Comparison of ENCODE assay signal across 9 mouse cellular contexts in the genomic region with DNA sequence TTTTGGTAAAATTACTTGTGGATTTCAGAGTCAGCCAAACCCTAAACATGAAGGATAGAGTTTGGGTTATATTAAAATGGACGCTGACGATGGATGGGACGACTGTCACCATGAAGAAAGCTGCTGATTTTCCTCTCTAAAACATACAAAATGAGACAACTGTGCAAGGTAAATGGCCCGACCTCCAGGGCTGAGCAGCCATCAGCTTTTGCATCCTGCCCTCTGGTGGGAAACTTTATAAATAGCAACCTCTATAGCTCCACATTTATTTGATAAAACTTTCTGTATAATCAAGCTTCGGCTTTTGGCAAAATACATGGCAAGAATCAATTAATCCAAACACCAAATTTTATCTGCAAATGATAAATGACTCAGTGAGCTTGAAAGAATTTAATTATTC. TPM values are rescaled to one million over a fixed set of nuclear protein-coding genes. Genes with fewer than 3 reads are reported as not detected.
A peak's percentile ranks its signal among the peaks of the same experiment; 100 is the strongest.
DNase-seq lines count a peak whose midpoint lies in the region; ATAC-seq and TF ChIP-seq lines count a peak whose summit lies in the region.
"Had no signal": no experiment of that assay in that cellular context is flagged by ENCODE, and none has a peak within 500 bp of the region (broad histone marks: within the 10 kb centered on the region; RNA-seq: fewer than 3 reads in every experiment).

No protein-coding gene starts in this region.

- H3K4me1 ChIP-seq in midbrain, embryonic 11.5 days (ENCODE audit: control insufficient read depth, insufficient read depth, low read length), result no peaks in the 10 kb centered on the region
- 0 out of 2 replicates have a peak, but pooled peaks cover under 1% of the 10 kb centered on the region for H3K4me1 ChIP-seq in midbrain, embryonic 13.5 days (replicated peaks)
- no peaks in the 10 kb centered on the region for H3K4me1 ChIP-seq in limb, embryonic 14.5 days (ENCODE audit: control insufficient read depth, insufficient read depth, low read length)

- H3K4me3 ChIP-seq in midbrain, embryonic 11.5 days (ENCODE audit: low read depth, low read length), result no peak overlapping the region
- H3K4me3 ChIP-seq in midbrain, embryonic 13.5 days (replicated peaks), result no peak overlapping the region
- no peak overlapping the region for H3K4me3 ChIP-seq in limb, embryonic 14.5 days (replicated peaks; ENCODE audit: low read length)
- H3K4me3 ChIP-seq: hindbrain, embryonic 15.5 days had no signal

- H3K27ac ChIP-seq in midbrain, embryonic 11.5 days (ENCODE audit: low read depth, low read length), result no peak overlapping the region
- no peak overlapping the region for H3K27ac ChIP-seq in midbrain, embryonic 13.5 days
- H3K27ac ChIP-seq in limb, embryonic 14.5 days (replicated peaks; ENCODE audit: low read depth, low read length), result no peak overlapping the region
- H3K27ac ChIP-seq: hindbrain, embryonic 15.5 days had no signal

- 42% methylated on average over 5 of the region's 5 CpGs for WGBS in midbrain, embryonic 11.5 days
- WGBS in midbrain, embryonic 13.5 days, result 41% methylated on average over 5 of the region's 5 CpGs
- WGBS in limb, embryonic 14.5 days, result 35% methylated on average over 5 of the region's 5 CpGs

- no peak overlapping the region for H3K4me2 ChIP-seq in midbrain, embryonic 11.5 days
- no peak overlapping the region for H3K4me2 ChIP-seq in midbrain, embryonic 13.5 days (replicated peaks)
- H3K4me2 ChIP-seq in limb, embryonic 14.5 days (replicated peaks; ENCODE audit: low read depth, low read length, severe bottlenecking), result no peak overlapping the region
- H3K4me2 ChIP-seq: hindbrain, embryonic 15.5 days had no signal

- H3K27me3 ChIP-seq in midbrain, embryonic 11.5 days (ENCODE audit: control insufficient read depth, insufficient read depth, low read length), result no peaks in the 10 kb centered on the region; the same call in 1 of the 2 replicates
- no peaks in the 10 kb centered on the region for H3K27me3 ChIP-seq in midbrain, embryonic 13.5 days
- H3K27me3 ChIP-seq in limb, embryonic 14.5 days (ENCODE audit: control insufficient read depth, insufficient read depth, low read length), result no peaks in the 10 kb centered on the region
- H3K27me3 ChIP-seq: hindbrain, embryonic 15.5 days had no signal

- H3K9ac ChIP-seq in midbrain, embryonic 11.5 days (ENCODE audit: low read length), result no peak overlapping the region
- no peak overlapping the region for H3K9ac ChIP-seq in midbrain, embryonic 13.5 days (replicated peaks)
- no peak overlapping the region for H3K9ac ChIP-seq in limb, embryonic 14.5 days (ENCODE audit: low read depth, low read length, severe bottlenecking)
- H3K9ac ChIP-seq: hindbrain, embryonic 15.5 days had no signal

- no peak for DNase-seq in frontal cortex, postnatal 36 days (ENCODE audit: low spot score in 2 of 2)
- no peak for DNase-seq in midbrain, embryonic 11.5 days (ENCODE audit: low spot score, missing footprints)
- DNase-seq in cerebellum, postnatal 36 days, result peak; percentile 27 to 38
- DNase-seq in limb, embryonic 14.5 days (ENCODE audit: low spot score), result peak; percentile 79
- no peak for DNase-seq in spleen, adult 18-20 months
- no peak for DNase-seq in spleen, postnatal 10 days (ENCODE audit: low spot score in 2 of 2)

- no peaks in the 10 kb centered on the region for H3K9me3 ChIP-seq in midbrain, embryonic 11.5 days (ENCODE audit: control insufficient read depth, low read length)
- H3K9me3 ChIP-seq in midbrain, embryonic 13.5 days, result no peaks in the 10 kb centered on the region
- H3K9me3 ChIP-seq in limb, embryonic 14.5 days (ENCODE audit: control insufficient read depth, low read length), result no peaks in the 10 kb centered on the region
- H3K9me3 ChIP-seq: hindbrain, embryonic 15.5 days had no signal

- ATAC-seq in frontal cortex, adult (ENCODE audit: low TSS enrichment), result peak; percentile 69
- ATAC-seq in midbrain, embryonic 11.5 days (ENCODE audit: low FRiP score), result peak; percentile 59; the same call in 1 of the 2 replicates
- no peak for ATAC-seq in midbrain, embryonic 13.5 days
- no peak for ATAC-seq in limb, embryonic 14.5 days (ENCODE audit: low FRiP score, low read depth)

- no peaks in the 10 kb centered on the region for H3K36me3 ChIP-seq in midbrain, embryonic 11.5 days (ENCODE audit: control insufficient read depth, insufficient read depth, low read length)
- no peaks in the 10 kb centered on the region for H3K36me3 ChIP-seq in midbrain, embryonic 13.5 days
- H3K36me3 ChIP-seq in limb, embryonic 14.5 days (ENCODE audit: control insufficient read depth, insufficient read depth, low read length), result no peaks in the 10 kb centered on the region
- H3K36me3 ChIP-seq: hindbrain, embryonic 15.5 days had no signal

- TF ChIP-seq POLR2A in limb, embryonic 14.5 days (IDR thresholded peaks at IDR 0.05; ENCODE audit: borderline replicate concordance, extremely low read depth, insufficient read depth, insufficient read length), result no peak

RNA-seq across cellular contexts. Expression of gene Slc9a9, which starts 57.7 kb away (rescaled TPM):
- polyA plus RNA-seq in midbrain, embryonic 11.5 days (2014; fragmentation: Nextera tagmentation; extraction: Ambion mirVana), result 3.3 TPM in 2 replicates
- polyA plus RNA-seq in midbrain, embryonic 13.5 days (2015; fragmentation: Nextera tagmentation; extraction: Ambion mirVana), result 5.6 and 6.1 TPM in 2 replicates
- polyA plus RNA-seq in limb, embryonic 14.5 days (2012; rRNA removed), result 3.4 and 3.7 TPM in 2 replicates
- polyA plus RNA-seq in limb, embryonic 14.5 days (2014; fragmentation: Nextera tagmentation; extraction: Ambion mirVana), result 5.1 and 6.0 TPM in 2 replicates

Comparison
In these comparisons a context has a peak if more than half of its experiments do, and no peak if none do; other contexts are left out.
1. ATAC-seq: peak in frontal cortex, adult (single experiment) and midbrain, embryonic 11.5 days (single experiment); none in midbrain, embryonic 13.5 days (single experiment) and limb, embryonic 14.5 days (single experiment).
2. DNase-seq: peak in cerebellum, postnatal 36 days (2 of 2) and limb, embryonic 14.5 days (single experiment); none in frontal cortex, postnatal 36 days (0 of 2), midbrain, embryonic 11.5 days (single experiment), spleen, adult 18-20 months (0 of 2) and spleen, postnatal 10 days (0 of 2).